Mouse (Mus musculus) adipose tissue, adult 10 weeks (tissue): ENCODE results near the gene Slc6a13. TPM values are rescaled to one million over a fixed set of nuclear protein-coding genes. Genes with fewer than 3 reads are reported as not detected.

Experiments used
- polyA plus RNA-seq: library from polyadenylated mRNA; stranded (reverse); fragments of 350-450 nt; fragmentation: Illumina TruSeq; extraction: RNeasy Lipid Tissue Mini Kit (QIAGEN cat#74804); gene quantifications from one replicate; pipeline ENCODE4 v1.2.3, GENCODE M21; 2014; ENCODE audit warnings: low read depth, low replicate concordance

Gene Slc6a13
- 34.3 TPM for polyA plus RNA-seq

DNA sequence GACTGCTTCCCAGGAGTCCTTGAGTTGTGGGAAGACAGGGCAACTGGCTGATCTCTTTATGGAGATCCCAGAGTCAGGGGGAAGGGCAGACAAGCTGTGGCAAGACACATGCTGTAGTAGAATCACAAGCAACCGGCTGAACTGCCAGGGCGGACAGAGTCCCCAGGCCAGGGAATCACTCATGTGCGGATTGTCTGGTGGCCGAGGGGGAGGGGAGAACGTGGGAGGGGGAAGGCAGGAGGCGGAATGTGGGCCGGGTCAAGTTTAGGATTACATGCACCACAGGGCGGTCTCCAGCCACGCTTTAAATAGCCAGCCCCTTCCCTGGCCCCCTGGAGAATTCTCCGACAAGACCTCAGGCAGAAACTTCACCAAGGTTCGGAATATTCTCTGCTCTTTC, at the start of gene Slc6a13:
Gene Slc6a13 (plus strand): TSS at position 274 of the 400 bp plus-strand sequence.

DNA sequence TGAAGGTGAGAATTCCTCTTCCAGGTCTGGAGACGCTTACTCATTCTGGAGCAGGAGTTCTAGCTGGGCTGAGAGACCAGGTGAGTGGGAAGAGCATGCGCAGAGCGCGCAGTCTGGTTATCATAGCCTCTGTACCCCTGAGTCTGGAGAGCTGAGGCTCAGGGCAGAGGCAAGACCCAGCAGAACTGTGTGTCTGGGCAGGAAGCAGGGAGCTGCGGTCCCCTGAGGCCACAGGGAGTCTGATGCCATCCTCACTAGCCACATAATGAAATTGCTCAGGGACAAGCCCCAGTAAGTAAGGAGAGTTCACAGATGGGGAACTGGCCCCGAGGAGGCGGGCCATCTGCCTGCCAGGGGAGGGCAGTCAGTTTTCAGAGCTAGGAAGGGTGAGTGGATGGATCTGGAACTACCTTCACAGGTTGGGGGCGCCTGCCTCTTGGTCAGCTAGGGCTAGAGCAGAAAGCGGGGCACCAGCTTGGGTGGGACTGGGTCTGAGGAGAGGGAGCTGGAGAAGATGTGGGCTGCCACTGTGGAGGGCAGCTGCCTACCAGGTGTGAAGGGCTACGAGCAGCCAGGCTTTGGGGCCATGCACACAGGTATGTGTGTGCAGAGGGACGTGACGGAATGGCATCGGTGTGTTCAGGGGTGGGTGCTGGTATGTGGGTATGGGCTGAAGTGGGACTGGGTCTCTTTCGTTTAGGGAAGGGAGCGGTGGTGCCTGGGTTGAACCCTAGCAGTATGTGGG, 43.2 kb downstream of the Slc6a13 start, which contains the start of gene Slc6a12:
Gene Slc6a12 (plus strand): TSS at position 51 of the 745 bp plus-strand sequence.

Other genes starting within 250 kb of the Slc6a13 start
- 46.4 TPM for gene Mical3, start 169.2 kb upstream of the Slc6a13 start, polyA plus RNA-seq
- 12.0 TPM for gene Pex26, start 116.6 kb upstream of the Slc6a13 start, polyA plus RNA-seq
- 2.5 TPM for gene Tuba8, start 89.5 kb upstream of the Slc6a13 start, polyA plus RNA-seq
- gene Usp18, start 54.3 kb upstream of the Slc6a13 start, polyA plus RNA-seq = 5.4 TPM
- 4.2 TPM for gene Slc6a12, start 42.8 kb downstream of the Slc6a13 start, polyA plus RNA-seq
- 0.43 TPM for gene Iqsec3, start 173.5 kb downstream of the Slc6a13 start, polyA plus RNA-seq